Mouse (Mus musculus): ENCODE results near the gene Fam221a. TPM values are rescaled to one million over a fixed set of nuclear protein-coding genes. Genes with fewer than 3 reads are reported as not detected.

The Fam221a gene
- polyA plus RNA-seq, 1 experiment from 2014 or later = 2.5 TPM

- Histone ChIP-seq H3K36me3 (replicated peaks; ENCODE audit: insufficient read depth, low read length) (no peaks in the 10 kb centered on the region), H3K27ac (ENCODE audit: low read depth) (no peak overlapping the region), H3K4me2 (ENCODE audit: low read depth, low read length) (no peak overlapping the region), H3K9ac (replicated peaks) (no peak overlapping the region), H3K9me3 (ENCODE audit: low read length) (no peaks in the 10 kb centered on the region), H3K4me1 (ENCODE audit: insufficient read depth) (no peaks in the 10 kb centered on the region), H3K27me3 (ENCODE audit: insufficient read depth, low read length) (no peaks in the 10 kb centered on the region), H3K4me3 (ENCODE audit: low read depth, low read length) (no peak overlapping the region)
- TF ChIP-seq CTCF (IDR thresholded peaks at IDR 0.05; ENCODE audit: low read depth) (no peak), EP300 (IDR thresholded peaks at IDR 0.05; ENCODE audit: low read depth) (no peak)
- DNase-seq (no peak), ATAC-seq (no peak)
- 60% methylated on average over 6 of the region's 6 CpGs for WGBS (ENCODE audit: insufficient replicate concordance)
Measured at GRCm38 (mm10) chr6:49339145-49339544, 28.4 kb upstream of the Fam221a start.

- no peak overlapping the region for H3K4me3 ChIP-seq (ENCODE audit: low read depth, low read length)
Measured at GRCm38 (mm10) chr6:49343737-49344469, 23.6 kb upstream of the Fam221a start.

GRCm38 (mm10) chr6:49349826-49350225 lies 17.7 kb upstream of the Fam221a start:
- DNase-seq (peak; percentile 84), ATAC-seq (peak; percentile 92)

More at GRCm38 (mm10) chr6:49343737-49344469, 23.6 kb upstream of the Fam221a start:
- H3K4me2 ChIP-seq (ENCODE audit: low read depth, low read length) = no peak overlapping the region
- no peak overlapping the region for H3K27ac ChIP-seq (ENCODE audit: low read depth)
- no peaks in the 10 kb centered on the region for H3K9me3 ChIP-seq (ENCODE audit: low read length)
- H3K27me3 ChIP-seq (ENCODE audit: insufficient read depth, low read length) = no peaks in the 10 kb centered on the region
- DNase-seq = no peak
- H3K9ac ChIP-seq (replicated peaks) = no peak overlapping the region
- H3K36me3 ChIP-seq (replicated peaks; ENCODE audit: insufficient read depth, low read length) = no peaks in the 10 kb centered on the region
- no peak for ATAC-seq
- no peaks in the 10 kb centered on the region for H3K4me1 ChIP-seq (ENCODE audit: insufficient read depth)
- no peak for TF ChIP-seq CTCF (IDR thresholded peaks at IDR 0.05; ENCODE audit: low read depth)
- no peak for TF ChIP-seq EP300 (IDR thresholded peaks at IDR 0.05; ENCODE audit: low read depth)
- WGBS (ENCODE audit: insufficient replicate concordance) = 69% methylated on average over 14 of the region's 14 CpGs

GRCm38 (mm10) chr6:49354613-49355012 lies 12.9 kb upstream of the Fam221a start:
- DNase-seq (no peak), ATAC-seq (no peak)
- Histone ChIP-seq H3K4me2 (ENCODE audit: low read depth, low read length) (no peak overlapping the region), H3K9ac (replicated peaks) (no peak overlapping the region), H3K4me1 (ENCODE audit: insufficient read depth) (no peaks in the 10 kb centered on the region), H3K36me3 (replicated peaks; ENCODE audit: insufficient read depth, low read length) (no peaks in the 10 kb centered on the region), H3K27me3 (ENCODE audit: insufficient read depth, low read length) (no peaks in the 10 kb centered on the region), H3K27ac (ENCODE audit: low read depth) (no peak overlapping the region), H3K9me3 (ENCODE audit: low read length) (no peaks in the 10 kb centered on the region), H3K4me3 (ENCODE audit: low read depth, low read length) (no peak overlapping the region)
- WGBS (ENCODE audit: insufficient replicate concordance) = 69% methylated on average over 3 of the region's 3 CpGs
- TF ChIP-seq CTCF (IDR thresholded peaks at IDR 0.05; ENCODE audit: low read depth) = no peak
- no peak for TF ChIP-seq EP300 (IDR thresholded peaks at IDR 0.05; ENCODE audit: low read depth)

More at GRCm38 (mm10) chr6:49349826-49350225, 17.7 kb upstream of the Fam221a start:
- no peak overlapping the region for H3K9ac ChIP-seq (replicated peaks)
- no peak overlapping the region for H3K4me3 ChIP-seq (ENCODE audit: low read depth, low read length)
- H3K27ac ChIP-seq (ENCODE audit: low read depth) = no peak overlapping the region
- H3K36me3 ChIP-seq (replicated peaks; ENCODE audit: insufficient read depth, low read length) = no peaks in the 10 kb centered on the region
- H3K9me3 ChIP-seq (ENCODE audit: low read length) = no peaks in the 10 kb centered on the region
- no peak overlapping the region for H3K4me2 ChIP-seq (ENCODE audit: low read depth, low read length)
- 54% methylated on average over 7 of the region's 7 CpGs for WGBS (ENCODE audit: insufficient replicate concordance)
- no peaks in the 10 kb centered on the region for H3K27me3 ChIP-seq (ENCODE audit: insufficient read depth, low read length)
- TF ChIP-seq CTCF (IDR thresholded peaks at IDR 0.05; ENCODE audit: low read depth) (no peak), EP300 (IDR thresholded peaks at IDR 0.05; ENCODE audit: low read depth) (peak; percentile 81; the same call in 1 of the 2 replicates)
- no peaks in the 10 kb centered on the region for H3K4me1 ChIP-seq (ENCODE audit: insufficient read depth)

GRCm38 (mm10) chr6:49355171-49355570 lies 12.4 kb upstream of the Fam221a start:
- Histone ChIP-seq H3K4me3 (ENCODE audit: low read depth, low read length) (no peak overlapping the region), H3K4me2 (ENCODE audit: low read depth, low read length) (no peak overlapping the region), H3K27ac (ENCODE audit: low read depth) (no peak overlapping the region), H3K36me3 (replicated peaks; ENCODE audit: insufficient read depth, low read length) (no peaks in the 10 kb centered on the region), H3K4me1 (ENCODE audit: insufficient read depth) (no peaks in the 10 kb centered on the region), H3K9ac (replicated peaks) (no peak overlapping the region), H3K9me3 (ENCODE audit: low read length) (no peaks in the 10 kb centered on the region), H3K27me3 (ENCODE audit: insufficient read depth, low read length) (no peaks in the 10 kb centered on the region)
- TF ChIP-seq CTCF (IDR thresholded peaks at IDR 0.05; ENCODE audit: low read depth) (peak; percentile 53), EP300 (IDR thresholded peaks at IDR 0.05; ENCODE audit: low read depth) (no peak)
- ATAC-seq = no peak
- WGBS (ENCODE audit: insufficient replicate concordance) = 74% methylated on average over 4 of the region's 4 CpGs
- DNase-seq = no peak

GRCm38 (mm10) chr6:49360420-49360819 lies 7.1 kb upstream of the Fam221a start:
- no peak overlapping the region for H3K4me2 ChIP-seq (ENCODE audit: low read depth, low read length)
- H3K27me3 ChIP-seq (ENCODE audit: insufficient read depth, low read length) = no peaks in the 10 kb centered on the region
- no peak overlapping the region for H3K27ac ChIP-seq (ENCODE audit: low read depth)
- no peaks in the 10 kb centered on the region for H3K36me3 ChIP-seq (replicated peaks; ENCODE audit: insufficient read depth, low read length)
- H3K9ac ChIP-seq (replicated peaks) = no peak overlapping the region
- H3K4me3 ChIP-seq (ENCODE audit: low read depth, low read length) = no peak overlapping the region
- TF ChIP-seq CTCF (IDR thresholded peaks at IDR 0.05; ENCODE audit: low read depth) (peak; percentile 33; the same call in 1 of the 2 replicates), EP300 (IDR thresholded peaks at IDR 0.05; ENCODE audit: low read depth) (no peak)
- no peaks in the 10 kb centered on the region for H3K4me1 ChIP-seq (ENCODE audit: insufficient read depth)
- no peaks in the 10 kb centered on the region for H3K9me3 ChIP-seq (ENCODE audit: low read length)
- no peak for ATAC-seq
- no peak for DNase-seq
